Mouse (Mus musculus) right cerebral cortex, postnatal 14 days (tissue): Measurements from ENCODE around the gene Gm10100.
"Not testable (repeated sequence)": the region's sequence is repeated elsewhere in the genome, so short reads cannot be mapped to it uniquely, and the experiment has no call there.

Experiments used
- DNase-seq: peaks from one replicate; pipeline ENCODE4 v3.0.0; 2022

Gene Gm10100

GRCm38 (mm10) chr10:77726186-77726585 is at the start of gene Gm10100:
Gm10100 (plus strand) TSS chr10:77726486.
- DNase-seq: no peak

DNA sequence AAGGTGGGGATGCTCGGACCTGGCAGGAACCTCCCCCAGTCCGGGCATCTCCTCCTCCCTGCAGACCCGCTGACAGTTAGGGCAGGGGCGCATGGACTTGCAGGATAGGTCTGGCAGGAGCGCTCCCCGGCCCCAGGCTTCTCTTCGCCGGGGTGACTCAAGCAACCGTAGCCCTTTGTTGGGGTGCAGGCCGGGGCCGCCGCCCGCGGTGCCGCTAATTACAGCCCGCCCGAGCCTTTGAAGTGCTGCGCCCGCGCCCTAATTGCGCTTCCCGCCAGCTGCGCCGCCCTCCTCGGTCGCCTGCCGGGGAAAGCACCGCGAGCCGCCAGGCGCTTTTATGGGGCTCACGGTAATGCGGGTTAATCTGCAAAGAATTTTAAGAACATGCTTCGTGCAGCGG is 48.7 kb upstream of the Gm10100 start:
- no peak for DNase-seq

GRCm38 (mm10) chr10:77682994-77683393 is 43.3 kb upstream of the Gm10100 start:
- no peak for DNase-seq

DNA sequence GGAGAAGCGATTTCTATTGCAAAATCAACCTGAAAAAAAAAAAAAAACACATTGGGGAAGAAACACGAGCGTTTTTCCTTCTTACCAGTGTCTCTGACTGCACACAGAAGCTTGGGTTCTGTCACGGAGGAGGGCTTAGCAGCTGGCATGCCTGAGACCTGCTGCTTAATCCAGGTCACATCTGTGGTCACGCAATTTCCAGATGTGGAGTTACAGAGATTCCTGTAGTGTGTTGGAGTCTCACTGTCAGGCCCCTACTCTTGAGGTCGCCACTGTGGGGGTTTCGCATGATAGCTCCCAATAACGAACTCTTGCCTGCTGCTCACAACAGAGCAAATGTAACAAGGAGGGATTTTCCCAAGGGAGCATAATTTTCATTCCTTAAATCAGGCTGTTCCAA is 42.1 kb upstream of the Gm10100 start:
- DNase-seq: no peak

GRCm38 (mm10) chr10:77685895-77686664 is 40.2 kb upstream of the Gm10100 start, which contains the start of gene Tspear:
Tspear (plus strand) TSS chr10:77686569.
- no peak for DNase-seq

DNA sequence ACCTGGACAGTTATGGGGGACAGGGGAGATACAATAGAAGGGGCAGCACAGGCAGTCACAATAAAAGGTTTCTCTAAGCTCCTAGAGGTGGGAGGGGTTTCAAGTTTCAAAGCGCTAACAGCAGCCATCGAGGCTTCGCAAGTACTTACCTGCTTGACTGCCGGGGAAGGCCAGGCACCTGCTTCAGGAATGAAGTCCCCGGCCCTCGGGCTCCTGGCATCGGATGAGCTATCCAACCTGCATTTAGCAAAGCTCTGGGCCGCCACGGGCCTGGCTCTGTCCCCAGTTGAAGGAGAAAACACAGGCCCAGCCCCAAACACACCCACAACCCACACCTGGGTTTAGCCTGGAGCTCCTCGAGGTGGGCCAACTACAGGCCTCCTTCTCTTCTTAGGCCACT is 39.3 kb upstream of the Gm10100 start:
- no peak for DNase-seq

GRCm38 (mm10) chr10:77690356-77690807 is 35.9 kb upstream of the Gm10100 start, which contains the start of gene Gm19402:
Gm19402 (minus strand) TSS chr10:77690757.
- DNase-seq: not testable (repeated sequence)

DNA sequence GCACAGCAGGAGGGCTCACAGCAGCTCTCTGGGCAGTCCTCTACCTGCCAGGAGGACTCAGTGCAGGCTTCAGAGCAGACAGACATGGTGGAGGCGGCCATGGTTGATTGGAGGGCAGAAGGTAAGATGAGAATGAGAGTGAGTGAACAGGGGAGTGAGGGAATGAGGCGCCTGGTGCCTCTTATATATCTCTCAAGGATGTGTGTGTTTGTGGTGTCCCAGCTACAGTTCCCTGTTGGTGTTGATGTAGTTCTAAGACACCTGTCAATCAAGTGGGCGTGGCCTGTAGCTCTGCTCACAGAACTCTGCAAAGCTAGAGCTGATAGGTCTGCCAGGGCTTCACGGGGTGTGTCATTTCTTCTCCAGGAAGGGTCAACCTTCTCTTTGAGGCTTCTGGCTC is 29.2 kb upstream of the Gm10100 start, which contains the start of gene Gm9508:
Gene Gm9508 (minus strand): TSS at position 101 of the 400 bp plus-strand sequence.
- no peak for DNase-seq

DNA sequence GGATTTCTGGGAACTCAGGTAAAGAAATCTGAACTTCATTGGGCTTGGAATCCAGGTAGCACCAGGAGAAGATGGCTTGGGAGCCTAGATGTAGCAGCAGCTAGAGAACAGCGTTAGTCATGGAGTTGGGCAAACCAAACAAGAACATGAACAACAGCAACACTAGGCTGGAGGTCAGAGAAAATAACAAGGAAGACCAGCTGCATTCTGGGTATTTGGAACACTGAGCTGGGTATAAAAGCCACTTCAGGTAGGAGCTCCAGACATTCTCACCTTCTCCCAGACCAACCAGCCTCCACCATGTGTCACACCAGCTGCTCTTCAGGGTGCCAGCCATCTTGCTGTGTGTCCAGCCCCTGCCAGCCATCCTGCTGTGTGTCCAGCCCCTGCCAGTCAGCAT is 20.0 kb upstream of the Gm10100 start, which contains the start of gene Gm10272:
Gene Gm10272 (plus strand): TSS at position 301 of the 400 bp plus-strand sequence.
- DNase-seq: no peak

GRCm38 (mm10) chr10:77709831-77710230 is 16.5 kb upstream of the Gm10100 start:
- no peak for DNase-seq

GRCm38 (mm10) chr10:77711157-77711556 is 15.1 kb upstream of the Gm10100 start, which contains the start of gene Gm10024:
Gm10024 (plus strand) TSS chr10:77711457.
- not testable (repeated sequence) for DNase-seq

- no peak for DNase-seq
Measured at GRCm38 (mm10) chr10:77713734-77714133, 12.6 kb upstream of the Gm10100 start.

GRCm38 (mm10) chr10:77715507-77715906 is 10.8 kb upstream of the Gm10100 start, which contains the start of gene Gm10142:
Gm10142 (plus strand) TSS chr10:77715807.
- no peak for DNase-seq

DNA sequence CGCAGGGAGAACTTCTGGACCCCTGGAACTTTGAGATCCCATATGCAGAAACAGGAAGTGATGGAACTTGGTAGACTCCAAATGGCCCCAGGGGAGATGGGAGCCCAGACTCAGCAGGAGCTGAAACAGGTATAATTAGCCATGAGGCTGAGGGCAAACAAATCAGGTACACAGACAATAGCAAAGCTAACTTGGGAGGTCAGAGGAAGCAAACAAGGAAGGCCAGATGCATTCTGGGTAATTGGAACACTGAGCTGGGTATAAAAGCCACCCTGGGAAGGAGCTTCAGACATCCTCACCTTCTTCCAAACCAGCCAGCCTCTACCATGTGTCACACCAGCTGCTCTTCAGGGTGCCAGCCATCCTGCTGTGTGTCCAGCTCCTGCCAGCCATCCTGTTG is 6.0 kb upstream of the Gm10100 start, which contains the start of gene Krtap12-1:
Gene Krtap12-1 (plus strand): TSS at position 301 of the 400 bp plus-strand sequence.
- not testable (repeated sequence) for DNase-seq

DNA sequence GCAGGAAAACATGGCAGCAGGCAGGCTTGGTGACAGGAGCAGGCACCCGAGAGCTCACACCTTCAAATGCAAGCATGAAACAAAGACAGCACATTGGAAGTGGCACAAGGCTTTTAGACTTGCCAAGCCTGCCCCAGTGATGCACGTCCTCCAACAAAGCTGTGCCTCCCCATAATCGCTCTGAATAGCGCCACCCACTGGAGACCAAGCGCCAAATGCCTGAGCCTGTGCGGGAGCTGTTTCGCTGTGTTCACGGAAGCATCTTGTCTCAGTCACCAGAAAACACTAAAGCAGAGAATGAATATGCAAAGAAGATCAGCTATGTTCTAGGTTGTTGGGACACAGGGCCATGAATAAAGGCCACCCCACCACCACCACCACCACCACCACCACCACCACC is 1.4 kb upstream of the Gm10100 start:
- no peak for DNase-seq

- no peak for DNase-seq
Measured at GRCm38 (mm10) chr10:77728280-77728679, 2.0 kb downstream of the Gm10100 start.

GRCm38 (mm10) chr10:77729241-77729640 is 3.0 kb downstream of the Gm10100 start:
- DNase-seq: no peak

DNA sequence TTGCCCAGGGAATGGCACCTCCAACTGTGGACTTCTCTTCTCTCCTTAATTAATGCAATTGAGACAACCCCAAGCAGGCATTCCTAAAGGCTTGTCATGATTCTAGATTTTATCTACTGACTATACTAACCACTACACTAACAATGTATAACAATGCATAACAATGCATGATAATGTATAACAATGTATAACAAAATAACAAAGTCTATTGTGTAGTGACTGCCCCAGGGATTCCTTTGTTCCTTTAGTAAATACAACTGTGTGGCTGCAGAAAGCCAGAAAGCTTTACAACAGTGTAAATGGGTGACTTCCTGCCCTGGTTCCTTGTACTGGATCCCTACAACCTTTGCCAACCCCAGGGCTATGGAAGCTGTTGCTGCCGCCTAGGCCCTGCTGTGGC is 9.6 kb downstream of the Gm10100 start:
- DNase-seq: no peak

DNA sequence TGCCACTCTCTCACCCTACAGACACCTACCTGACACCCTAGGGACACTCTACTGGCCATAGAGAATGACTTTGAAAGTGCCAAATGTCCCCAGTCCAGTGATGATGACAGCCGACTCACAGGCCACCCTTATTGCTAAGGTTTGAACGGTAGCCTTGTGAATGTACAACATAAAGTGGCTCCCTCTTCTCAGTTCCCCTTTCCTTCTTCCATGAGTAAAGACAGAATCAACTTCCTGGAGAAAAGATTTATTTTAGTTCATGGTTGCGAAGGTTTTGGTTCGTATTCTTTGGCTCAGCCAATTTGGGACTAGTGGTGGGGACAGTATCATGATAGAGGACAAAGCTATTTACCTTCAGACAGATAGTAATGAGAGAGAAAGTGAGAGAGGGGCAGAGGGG is 12.6 kb downstream of the Gm10100 start:
- DNase-seq: no peak

- DNase-seq: not testable (repeated sequence)
Measured at GRCm38 (mm10) chr10:77741924-77742688, 15.8 kb downstream of the Gm10100 start, which contains the start of gene Gm18596. Gm18596 (minus strand) TSS chr10:77742638.

GRCm38 (mm10) chr10:77750686-77751085 is 24.4 kb downstream of the Gm10100 start:
- DNase-seq: not testable (repeated sequence)

GRCm38 (mm10) chr10:77751254-77751653 is 25.0 kb downstream of the Gm10100 start, which contains the start of gene Gm9736:
Gm9736 (minus strand) TSS chr10:77751354.
- DNase-seq: not testable (repeated sequence)

GRCm38 (mm10) chr10:77752312-77752711 is 26.0 kb downstream of the Gm10100 start:
- DNase-seq: not testable (repeated sequence)
